Mouse (Mus musculus): Measurements from ENCODE around the gene Ccdc183.

Gene Ccdc183

DNA sequence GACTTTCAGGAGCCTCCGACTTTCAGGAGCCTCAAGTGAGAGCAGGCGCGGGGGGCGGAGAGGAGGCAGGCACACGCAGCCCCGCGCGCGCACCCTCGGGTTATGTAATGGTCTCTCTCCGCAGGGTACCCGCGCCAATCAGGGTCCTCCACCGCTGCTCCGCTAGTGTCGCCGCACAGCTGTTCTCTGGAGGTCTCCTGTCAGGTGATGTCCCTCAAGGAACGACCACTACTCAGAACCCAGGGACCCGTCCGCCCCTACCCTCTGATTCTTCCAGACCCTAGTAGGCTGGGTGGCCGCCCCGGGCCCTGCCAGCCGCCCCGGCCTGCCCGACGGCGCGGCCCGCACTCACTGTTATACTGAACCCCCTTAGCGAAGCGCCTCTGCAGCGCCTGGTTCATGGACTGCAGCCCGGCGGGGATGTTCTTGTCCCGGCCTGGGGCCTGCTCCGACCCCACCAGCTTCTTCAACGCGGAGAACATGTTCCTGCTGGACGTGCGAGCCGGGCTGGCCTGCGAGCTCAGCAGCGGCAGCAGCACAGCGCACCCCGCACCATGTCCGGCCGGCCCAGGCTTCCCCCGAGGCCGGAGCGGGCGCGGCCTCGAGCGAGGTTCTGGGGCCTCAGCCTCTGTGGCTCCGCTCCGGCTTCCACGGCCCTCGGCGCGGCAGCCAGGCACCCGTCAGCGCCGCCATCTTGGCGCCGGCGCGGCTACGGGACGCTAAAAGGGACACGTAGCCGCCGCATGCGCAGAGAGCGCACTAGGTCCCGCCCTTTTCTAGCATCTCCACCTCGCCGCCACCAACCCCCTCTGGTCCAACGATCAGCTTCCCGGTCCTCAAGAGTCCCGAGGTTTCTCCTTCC is 9.5 kb downstream of the Ccdc183 start, which contains the start of gene Rabl6:
TSS of gene Rabl6 (minus strand) at position 761 of the 862 bp plus-strand sequence.
- peak; percentile 82 to 85 for DNase-seq (ENCODE audit: low spot score in 2 of 2)

DNA sequence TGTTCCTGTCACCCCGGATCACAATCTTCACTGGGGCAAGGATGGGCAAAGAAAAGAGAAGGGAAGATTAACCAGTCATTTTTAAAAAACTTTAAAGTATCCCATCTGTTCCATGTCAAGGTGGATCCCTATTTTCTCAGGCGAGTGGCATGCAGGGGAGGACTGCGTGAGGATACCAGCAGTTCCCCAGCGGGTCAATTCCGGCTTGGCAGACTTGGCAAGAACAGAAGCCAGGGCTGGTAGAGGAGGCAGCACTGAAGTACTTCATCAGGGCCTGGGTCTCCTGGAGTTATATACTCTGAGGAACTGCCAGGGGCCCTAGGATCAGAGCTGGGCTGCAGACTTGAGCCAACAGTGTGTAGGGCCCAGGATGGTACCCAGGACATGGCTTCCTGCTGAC is 15.0 kb downstream of the Ccdc183 start:
- DNase-seq (ENCODE audit: low spot score in 2 of 2) = no peak

DNA sequence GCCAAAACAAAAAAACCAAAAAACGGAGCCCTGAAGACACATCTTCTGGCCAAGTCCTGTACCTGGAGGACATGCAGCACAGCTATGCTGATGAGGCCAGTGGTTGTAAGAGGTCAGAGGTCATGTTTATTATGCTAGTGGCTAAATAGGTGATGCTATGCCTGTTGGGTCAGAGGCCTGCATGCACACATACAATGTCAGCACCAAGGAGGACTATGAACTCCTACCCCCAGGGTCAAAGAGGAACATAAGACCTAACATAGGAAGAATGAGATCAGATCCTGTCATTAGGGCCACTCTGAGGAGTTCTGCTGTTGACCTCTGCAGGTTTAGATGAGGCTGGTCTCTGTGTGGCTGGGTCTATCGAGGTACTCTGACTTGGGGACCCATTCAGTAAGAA is 17.4 kb downstream of the Ccdc183 start:
- DNase-seq (ENCODE audit: low spot score in 2 of 2) = no peak

DNA sequence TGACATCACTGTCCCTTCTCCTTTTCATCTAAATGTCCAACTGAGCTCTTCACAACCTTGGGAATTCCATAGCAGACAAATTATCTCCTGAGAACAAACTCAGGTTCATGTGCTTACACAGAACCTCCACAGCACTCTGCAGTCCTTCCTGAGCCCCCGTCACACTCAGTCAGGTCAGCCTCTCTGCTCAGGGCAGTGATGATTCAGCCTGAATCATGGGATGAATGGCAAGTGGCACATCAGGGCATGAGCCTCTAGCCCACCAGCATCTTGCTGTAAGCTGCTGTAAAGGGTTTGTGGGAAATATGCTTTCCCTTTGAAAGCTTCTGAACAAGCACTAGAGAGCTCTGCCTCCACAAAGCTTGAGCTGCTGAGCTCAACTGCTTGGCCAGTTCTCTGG is 18.7 kb downstream of the Ccdc183 start:
- DNase-seq (ENCODE audit: low spot score in 2 of 2) = no peak

DNA sequence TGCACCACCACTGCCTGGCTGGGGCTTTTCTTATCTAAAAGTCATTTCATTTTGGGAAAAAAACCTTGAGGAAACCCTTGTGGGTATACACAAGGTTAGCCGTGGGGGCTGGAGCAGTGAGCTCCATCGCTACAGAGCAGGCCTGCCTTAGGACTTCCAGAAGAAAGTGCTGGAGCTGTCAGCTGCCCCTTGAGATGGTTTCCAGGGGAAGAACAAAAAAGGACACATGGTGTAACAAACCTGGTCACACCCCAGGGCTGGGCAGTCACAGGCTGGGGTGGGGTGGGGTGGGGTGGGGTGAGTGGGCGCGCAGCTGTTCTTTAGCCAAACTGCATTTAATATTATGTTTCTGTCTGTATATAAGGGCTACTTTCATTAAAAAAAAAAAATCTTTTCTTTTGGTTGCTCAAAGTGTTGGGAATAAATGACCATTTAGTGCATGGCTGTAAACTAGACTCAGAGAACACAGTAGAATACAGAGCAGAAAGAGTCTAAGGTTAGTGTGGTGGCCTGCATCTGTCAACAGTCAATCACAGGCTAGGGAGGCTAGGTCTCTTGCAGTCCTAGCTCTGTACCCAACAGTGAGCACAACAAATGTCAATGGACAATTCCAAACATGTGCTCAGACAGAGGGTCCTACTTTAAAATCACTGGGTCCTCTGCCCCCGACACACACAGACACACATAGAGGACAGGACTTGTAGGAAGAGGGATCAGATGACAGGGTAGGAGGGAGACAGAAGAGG is 20.5 kb downstream of the Ccdc183 start:
- DNase-seq (ENCODE audit: low spot score in 2 of 2) = no peak

DNA sequence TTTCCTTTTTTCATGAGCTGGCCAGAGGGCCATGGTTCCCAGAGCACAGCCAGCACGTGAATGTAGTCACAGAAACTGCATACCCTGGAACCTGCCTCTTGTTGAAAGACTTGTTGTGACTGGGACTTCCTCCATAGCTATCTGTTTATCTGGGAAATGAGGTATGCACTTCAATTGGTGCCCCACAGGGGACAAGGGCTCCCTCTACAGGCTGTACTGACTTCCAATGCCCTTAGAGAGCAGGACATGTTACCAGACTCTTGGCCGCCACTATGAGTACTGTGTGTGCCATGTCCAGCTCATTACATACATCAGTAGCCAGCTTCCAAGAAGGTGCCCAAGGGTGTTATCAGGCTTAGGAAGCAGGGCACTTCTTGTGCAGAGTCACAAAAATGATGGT is 25.6 kb downstream of the Ccdc183 start:
- DNase-seq (ENCODE audit: low spot score in 2 of 2) = no peak

DNA sequence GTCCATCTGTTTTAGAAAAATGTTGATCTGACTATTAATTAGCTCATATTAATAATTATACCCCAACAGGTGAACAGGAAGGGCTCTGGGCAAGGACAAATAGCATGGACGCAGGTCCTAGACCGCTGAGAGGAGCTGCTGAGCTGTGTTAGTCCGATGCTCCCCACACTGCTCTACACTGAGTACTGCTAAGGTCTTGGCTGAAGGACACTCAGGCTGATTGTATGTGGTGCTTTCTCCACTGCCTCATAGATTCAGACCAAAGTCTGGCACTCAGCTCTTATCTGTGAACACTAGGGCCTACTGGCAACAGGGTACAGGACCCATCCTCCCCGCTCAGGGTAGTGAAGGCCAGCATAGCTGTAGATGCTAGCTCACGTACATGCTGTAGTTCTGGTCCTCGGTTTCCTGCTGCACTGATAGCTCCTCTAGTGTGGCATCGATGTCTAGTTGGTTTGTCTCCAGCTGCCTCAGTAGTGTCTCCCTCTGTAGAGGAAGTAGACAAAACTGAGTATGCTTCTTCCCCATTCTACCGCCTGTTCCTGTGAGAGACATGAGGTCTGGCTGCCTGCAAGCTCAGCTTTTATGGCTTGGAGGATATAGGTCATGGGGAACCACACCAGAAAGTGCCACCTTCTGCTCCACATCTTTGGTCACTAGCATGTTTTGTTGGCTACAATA is 29.1 kb downstream of the Ccdc183 start:
- no peak for DNase-seq (ENCODE audit: low spot score in 2 of 2)

DNA sequence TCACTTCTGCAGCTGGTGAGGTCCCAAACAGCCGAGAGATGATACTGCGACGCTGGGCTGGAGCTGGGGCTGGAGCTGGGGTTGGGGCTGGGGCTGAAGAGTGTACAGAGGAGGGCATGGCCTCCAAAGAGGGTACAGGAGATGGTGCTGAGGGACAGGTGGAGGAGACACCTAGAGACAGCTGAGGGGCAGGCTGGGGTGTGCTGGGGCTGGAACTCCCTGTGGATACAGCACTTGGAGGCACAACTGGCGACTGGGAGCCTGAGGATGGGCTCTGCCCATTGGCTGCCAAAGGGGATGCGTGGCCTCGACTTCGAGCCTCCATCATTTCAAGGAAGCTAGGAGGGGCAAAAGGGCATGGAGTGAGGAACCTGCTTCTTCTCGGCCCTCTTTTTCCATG is 30.2 kb downstream of the Ccdc183 start:
- DNase-seq (ENCODE audit: low spot score in 2 of 2) = no peak

DNA sequence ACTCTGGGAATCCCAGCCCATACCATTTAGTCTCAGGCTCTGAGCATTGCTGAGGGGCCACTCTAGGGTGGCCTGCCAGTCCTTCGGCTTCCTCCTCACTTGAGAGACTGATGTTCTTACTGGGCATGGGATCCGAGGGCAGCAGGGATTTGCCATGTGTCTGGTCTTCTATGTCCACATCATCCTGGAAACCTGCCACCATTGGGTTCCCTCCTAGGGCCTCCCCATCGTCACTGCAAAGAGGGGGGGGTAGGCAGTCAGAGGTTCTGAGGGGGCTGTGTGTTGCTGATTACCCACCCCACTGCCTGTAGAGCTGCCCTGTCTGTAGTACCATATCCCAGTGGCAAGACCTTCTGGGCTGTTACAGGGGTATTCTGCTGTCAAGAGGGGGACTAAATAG is 31.9 kb downstream of the Ccdc183 start:
- no peak for DNase-seq (ENCODE audit: low spot score in 2 of 2)

DNA sequence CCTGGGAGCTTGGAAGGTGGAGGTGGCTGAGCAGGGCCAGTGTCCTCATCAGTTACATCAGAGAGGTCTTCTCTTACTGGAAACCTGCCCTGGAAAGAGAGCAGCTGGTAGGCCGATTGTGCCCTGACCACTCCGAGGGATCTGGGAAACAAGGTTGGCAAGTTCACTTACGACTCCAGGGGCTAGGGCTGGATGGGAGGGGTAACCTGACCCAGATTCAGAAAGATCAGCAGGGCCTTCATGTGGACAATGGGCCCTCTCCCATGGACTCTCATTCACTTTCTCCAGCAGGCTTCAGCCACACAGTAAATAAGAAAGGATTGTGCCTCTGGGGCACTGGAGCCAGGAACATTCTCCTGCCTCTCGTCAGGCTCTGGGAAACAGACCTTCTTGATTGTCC is 32.6 kb downstream of the Ccdc183 start:
- no peak for DNase-seq (ENCODE audit: low spot score in 2 of 2)

DNA sequence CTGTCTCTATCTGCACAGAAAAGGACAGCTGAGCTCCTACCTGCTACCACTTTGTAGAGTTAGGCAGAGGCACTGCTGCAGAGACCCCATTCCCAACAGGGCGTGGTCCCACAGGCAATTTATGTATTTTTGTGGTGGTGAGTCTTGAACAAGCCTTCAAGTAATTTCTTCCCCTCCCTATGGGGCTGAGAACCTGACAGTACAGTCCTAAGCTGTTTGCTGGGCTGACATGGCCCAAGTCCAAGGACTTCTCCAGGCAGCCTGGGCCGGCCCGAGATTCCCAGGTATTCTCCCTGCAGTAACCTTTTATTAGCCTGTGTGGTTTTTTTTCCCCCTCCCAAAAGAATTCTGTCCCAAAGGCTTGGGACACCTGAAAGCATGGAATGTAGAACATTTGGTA is 33.3 kb downstream of the Ccdc183 start:
- no peak for DNase-seq (ENCODE audit: low spot score in 2 of 2)

DNA sequence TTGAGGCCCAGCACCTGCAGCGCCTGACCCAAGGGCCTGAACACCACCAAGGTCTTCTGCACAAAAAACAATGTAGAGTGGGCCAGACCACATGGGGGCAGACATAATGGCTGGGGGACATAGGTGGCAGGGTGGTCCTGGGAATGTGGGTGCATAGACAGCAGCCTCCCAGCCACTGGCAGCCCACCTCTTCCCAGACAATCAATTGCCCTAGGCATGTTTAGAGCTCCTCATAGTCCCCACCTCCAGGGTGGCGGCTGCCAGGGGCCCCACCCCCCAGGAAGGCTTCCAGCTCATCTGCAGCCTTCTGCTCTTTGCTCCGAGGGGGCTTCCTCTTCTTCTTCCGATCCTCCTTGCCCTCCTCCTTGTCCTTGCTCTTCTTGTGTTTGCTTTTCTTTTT is 33.9 kb downstream of the Ccdc183 start:
- no peak for DNase-seq (ENCODE audit: low spot score in 2 of 2)

DNA sequence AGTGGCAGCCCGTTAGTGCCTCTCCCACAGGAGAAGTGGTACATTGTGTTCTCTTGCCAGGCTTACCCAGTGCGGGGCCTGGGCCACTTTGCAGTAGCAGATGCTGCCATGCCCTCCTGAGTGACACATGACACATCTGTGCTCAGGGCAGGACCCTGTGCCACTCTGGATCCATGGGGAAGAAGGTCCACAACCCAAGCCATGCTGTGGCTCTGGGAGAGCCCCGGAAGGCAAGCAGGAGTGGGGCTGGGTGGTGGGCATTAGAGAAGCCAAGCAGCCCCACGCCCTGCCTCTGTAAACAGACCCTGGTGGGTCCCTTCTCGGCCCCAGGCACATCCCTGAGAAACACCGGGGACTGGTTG is 34.4 kb downstream of the Ccdc183 start:
- no peak for DNase-seq (ENCODE audit: low spot score in 2 of 2)

DNA sequence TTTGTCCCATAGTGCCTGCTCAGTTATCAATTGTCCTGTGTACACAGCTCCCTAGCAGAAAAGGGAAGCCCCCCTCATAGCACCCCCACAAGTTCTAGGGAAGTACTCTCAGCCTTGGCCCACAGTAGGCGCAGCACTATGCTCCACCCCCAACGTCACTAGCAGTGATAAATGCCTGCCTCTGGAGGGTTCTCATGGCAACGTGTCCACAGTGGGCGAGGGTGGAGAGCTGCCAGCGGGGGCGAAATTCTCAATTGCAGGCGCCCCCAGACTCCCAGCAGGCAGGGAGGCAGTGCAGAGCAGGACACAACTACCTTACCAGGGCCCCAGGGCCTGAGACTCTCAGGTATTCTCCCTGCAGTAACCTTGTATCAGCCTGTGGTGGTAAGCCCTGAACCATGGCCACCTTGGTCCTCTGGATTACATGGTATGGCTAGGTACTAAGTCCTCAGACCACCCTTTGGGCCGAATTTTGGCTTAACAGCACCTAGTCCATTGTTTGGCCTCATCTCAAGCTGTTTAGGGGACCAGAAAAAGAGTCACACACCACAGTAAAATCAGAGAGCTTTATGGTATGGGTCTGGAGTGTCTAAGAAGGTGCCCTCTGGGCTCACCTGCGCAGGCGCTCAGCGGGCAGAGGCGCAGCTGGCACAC is 34.9 kb downstream of the Ccdc183 start:
- peak in 1 of 2 experiments; percentile 28 for DNase-seq (ENCODE audit: low spot score in 2 of 2)

DNA sequence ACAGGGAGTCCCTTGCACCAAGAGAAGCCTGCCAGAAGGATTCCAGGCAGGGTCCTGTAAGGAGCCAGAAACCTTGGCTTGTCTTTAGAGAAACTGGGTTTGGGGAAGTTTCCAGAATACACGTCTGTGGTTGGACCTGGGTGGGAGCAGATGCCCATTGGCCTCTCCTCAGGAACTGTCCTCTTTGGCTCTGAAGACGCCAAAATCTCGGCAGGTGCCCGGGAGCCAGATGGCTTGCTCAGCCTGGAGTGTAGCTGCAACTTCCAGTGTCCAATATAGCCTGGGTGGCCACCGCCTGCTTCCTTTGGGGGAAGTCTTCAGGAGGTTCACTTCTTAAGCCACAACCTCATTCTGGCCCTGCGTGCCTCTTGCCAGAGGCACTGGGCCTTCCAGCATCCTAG is 35.6 kb downstream of the Ccdc183 start:
- DNase-seq (ENCODE audit: low spot score in 2 of 2) = no peak

DNA sequence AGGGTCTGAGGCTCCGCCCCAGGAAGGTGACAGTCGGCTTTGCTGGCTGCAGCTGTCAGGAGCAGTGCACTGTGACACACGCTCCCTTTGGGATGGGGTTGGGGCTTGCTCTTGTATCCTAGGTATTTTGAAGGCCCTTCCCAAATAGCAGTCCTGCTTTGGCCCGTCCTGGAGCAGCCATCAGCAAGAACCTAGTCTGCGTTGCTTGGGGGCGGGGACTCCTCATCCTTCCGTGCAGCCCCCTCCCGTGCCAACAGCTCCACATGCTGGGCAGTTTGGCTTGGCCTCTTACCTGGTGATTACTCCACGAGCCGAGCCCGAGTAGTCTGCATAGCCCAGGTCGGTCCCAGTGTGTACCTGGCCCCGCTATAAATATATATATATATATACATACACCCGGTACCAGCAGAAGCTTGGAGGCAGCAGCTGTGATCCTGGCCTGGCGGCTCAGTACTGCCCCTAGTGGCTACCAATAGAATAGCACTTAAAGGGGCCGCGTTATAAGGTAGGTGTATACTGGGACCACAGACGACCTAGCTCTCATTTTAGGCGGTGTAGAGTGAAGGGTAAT is 36.1 kb downstream of the Ccdc183 start, which contains the start of gene Ajm1:
TSS of gene Ajm1 (minus strand) at position 464 of the 571 bp plus-strand sequence.
- DNase-seq (ENCODE audit: low spot score in 2 of 2) = peak; percentile 66 to 69

DNA sequence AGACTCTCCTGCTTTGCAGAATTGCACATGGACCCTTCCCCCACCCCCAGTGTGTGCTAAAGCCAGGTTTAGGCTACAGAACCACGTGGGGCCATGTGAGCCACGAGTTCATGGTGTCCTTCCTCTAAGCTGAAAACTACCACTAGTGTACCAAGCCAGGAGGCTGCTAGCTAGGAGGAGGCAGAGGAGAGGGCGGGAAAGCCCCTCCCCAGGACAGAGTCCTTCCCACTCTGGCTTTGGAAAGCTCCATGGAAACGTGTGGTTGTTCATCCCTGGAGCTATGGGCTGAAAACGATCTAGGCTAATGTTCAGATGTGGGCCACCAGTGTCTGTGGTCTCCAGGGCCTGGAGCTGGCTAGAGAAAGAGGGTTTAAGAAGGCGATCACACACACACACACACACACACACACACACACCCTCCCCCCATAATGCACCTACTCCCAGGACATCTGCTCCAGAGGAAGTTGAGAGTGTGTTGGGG is 36.8 kb downstream of the Ccdc183 start:
- DNase-seq (ENCODE audit: low spot score in 2 of 2) = no peak

DNA sequence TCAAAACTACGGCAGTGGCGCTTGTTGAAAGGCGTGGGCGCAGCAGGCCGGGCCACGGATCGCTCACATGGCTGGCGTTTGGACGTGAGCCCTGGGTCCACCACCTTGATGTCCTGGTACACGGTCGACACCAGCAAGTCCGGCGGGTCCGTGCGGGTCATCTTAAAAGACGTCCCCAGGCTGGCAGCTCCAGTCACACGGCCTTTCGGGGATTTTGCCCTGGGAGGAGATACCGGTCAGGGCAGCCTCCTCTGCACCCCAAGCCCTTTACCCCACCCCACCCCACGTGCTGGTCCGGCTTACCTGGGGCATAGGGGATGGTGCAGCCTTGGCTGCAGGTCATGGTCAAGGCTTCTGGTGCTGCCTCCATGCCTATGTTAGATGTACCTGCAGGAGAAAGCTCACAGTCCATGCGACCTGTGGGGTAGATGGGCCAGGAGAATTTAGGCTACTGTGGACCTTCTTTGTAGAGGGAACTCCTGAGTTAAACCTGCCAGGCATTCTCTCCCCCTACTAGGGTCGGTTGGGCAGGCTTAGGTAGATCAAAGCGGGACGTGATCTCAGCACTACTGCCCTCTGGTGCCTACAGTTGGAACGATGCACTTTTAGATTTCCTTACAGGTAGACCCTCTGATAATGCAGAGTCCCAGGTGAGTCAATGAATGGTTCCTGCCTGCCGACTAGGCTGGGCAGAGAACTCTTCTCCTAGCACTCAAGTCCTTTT is 37.6 kb downstream of the Ccdc183 start:
- DNase-seq (ENCODE audit: low spot score in 2 of 2) = peak; percentile 45 to 61

DNA sequence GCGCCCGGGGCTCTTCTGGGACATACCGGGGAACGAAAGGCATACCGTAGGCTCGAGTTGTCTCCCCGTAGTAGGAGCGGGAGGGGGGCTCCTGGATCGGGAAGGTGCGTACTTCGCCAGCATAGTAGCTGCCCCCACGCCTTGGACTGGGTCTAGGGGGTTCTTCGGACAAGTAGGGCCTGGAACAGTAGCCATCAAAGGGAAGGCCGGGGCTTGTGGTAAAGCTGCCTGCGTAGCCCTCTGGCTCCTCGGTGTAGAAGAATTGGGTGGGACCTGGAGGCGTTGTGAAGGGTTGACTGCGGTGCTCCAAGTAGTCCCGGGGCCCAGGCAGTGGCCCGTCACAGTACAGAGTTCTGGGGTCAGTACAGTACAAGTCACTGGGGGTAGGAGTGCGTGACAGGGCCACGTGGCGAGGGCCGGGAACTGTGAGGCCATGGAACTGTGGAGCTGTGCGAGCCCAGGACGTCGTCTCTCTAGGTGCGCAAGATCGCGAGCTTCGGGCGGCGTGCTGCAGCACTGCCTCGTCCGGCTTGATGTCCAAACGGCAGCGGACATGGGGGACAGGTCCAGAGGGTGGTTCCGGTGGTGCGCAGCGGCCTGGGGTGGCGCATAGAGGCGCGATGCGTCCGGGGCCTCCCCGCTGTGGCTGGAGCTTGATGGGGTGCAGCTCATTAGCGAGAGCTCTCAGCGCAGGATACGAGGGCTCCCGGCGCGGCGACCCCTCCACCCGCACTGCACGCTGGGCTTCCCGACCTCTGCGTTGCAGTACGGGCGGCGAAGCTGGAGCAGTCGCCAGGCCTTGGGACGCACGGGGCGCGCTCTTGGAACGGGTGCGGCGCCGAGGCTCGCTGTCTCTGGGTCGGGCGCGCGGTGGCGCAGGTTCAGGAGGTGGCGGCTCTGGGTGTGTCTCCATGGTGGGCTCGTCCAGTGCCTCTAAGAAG is 38.4 kb downstream of the Ccdc183 start:
- DNase-seq (ENCODE audit: low spot score in 2 of 2) = no peak
